Comparison of ENCODE assay signal across 27 mouse cellular contexts in genomic region chr11:83742731-83743355, GRCm38 (mm10). TPM values are rescaled to one million over a fixed set of nuclear protein-coding genes. Genes with fewer than 3 reads are reported as not detected.
DNase-seq lines count a peak whose midpoint lies in the region; ATAC-seq and TF ChIP-seq lines count a peak whose summit lies in the region.
"Had no signal": no experiment of that assay in that cellular context is flagged by ENCODE, and none has a peak within 500 bp of the region (broad histone marks: within the 10 kb centered on the region; RNA-seq: fewer than 3 reads in every experiment).

No protein-coding gene starts in this region.

- no peaks in the 10 kb centered on the region for H3K79me2 ChIP-seq in CH12.LX (replicated peaks; ENCODE audit: control insufficient read depth, extremely low read depth, insufficient read depth, poor library complexity, severe bottlenecking)

- TF ChIP-seq RAD21 in CH12.LX (IDR thresholded peaks at IDR 0.05; ENCODE audit: low read depth, low read length): no peak

- no peak overlapping the region for H3K4me3 ChIP-seq in kidney, adult 2 months (ENCODE audit: insufficient read depth, low read depth, low read length)
- H3K4me3 ChIP-seq in kidney, embryonic 14.5 days (ENCODE audit: low read length): no peak overlapping the region
- no peak overlapping the region for H3K4me3 ChIP-seq in lung, embryonic 15.5 days
- peak overlapping the region in 1 of 3 experiments; percentile 6 for H3K4me3 ChIP-seq in CH12.LX (replicated peaks in 1 of 3; ENCODE audit: low read depth in 2 of 3, low read length in 2 of 3, poor library complexity in 1 of 3)
- H3K4me3 ChIP-seq: hindbrain, embryonic 15.5 days; left cerebral cortex, adult 2 months; midbrain, embryonic 12.5 days had no signal

- ATAC-seq in kidney, embryonic 14.5 days (ENCODE audit: low FRiP score, low TSS enrichment): no peak
- no peak for ATAC-seq in lung, embryonic 15.5 days (ENCODE audit: borderline replicate concordance, extremely low read depth, low FRiP score, low TSS enrichment)
- ATAC-seq: forebrain, embryonic 14.5 days; intestine, embryonic 16.5 days had no signal

- TF ChIP-seq POLR2A in kidney, adult 2 months (IDR thresholded peaks at IDR 0.05; ENCODE audit: low read depth, low read length): no peak
- no peak for TF ChIP-seq POLR2A in CH12.LX (IDR thresholded peaks at IDR 0.05; ENCODE audit: low read depth, low read length)

- TF ChIP-seq EP300 in CH12.LX (IDR thresholded peaks at IDR 0.05; ENCODE audit: low read length): no peak

- no peaks in the 10 kb centered on the region for H3K9me3 ChIP-seq in kidney, embryonic 14.5 days (ENCODE audit: control insufficient read depth, low read length)
- no peaks in the 10 kb centered on the region for H3K9me3 ChIP-seq in lung, embryonic 15.5 days
- no peaks in the 10 kb centered on the region for H3K9me3 ChIP-seq in CH12.LX (replicated peaks; ENCODE audit: low read length)
- H3K9me3 ChIP-seq: hindbrain, embryonic 15.5 days; midbrain, embryonic 12.5 days had no signal

- in situ Hi-C loops in CH12.LX (cut with MboI; ENCODE audit: low pct_ligation_motif_present, low pct_unique_long_range_greater_than_20kb, low sequenced_read_pairs): loop anchor here (10.0 kb wide), 1 partner anchor 178 kb away; no protein-coding TSS in a partner anchor

- TF ChIP-seq CTCF in kidney, adult 2 months (conservative IDR thresholded peaks at IDR 0.05; ENCODE audit: insufficient read depth, insufficient read length, low read depth, low read length): no peak
- no peak for TF ChIP-seq CTCF in CH12.LX (conservative IDR thresholded peaks at IDR 0.05 in 1 of 2, IDR thresholded peaks at IDR 0.05 in 1 of 2; ENCODE audit: low read depth in 2 of 2, low read length in 2 of 2)

- WGBS in kidney, adult 2 months: 39% methylated on average over 9 of the region's 9 CpGs
- WGBS in kidney, embryonic 14.5 days: 55% methylated on average over 9 of the region's 9 CpGs
- 63% methylated on average over 9 of the region's 9 CpGs for WGBS in lung, embryonic 15.5 days

- H3K4me1 ChIP-seq in kidney, adult 2 months (ENCODE audit: control insufficient read depth, insufficient read depth, low read length): no peaks in the 10 kb centered on the region
- H3K4me1 ChIP-seq in kidney, embryonic 14.5 days (ENCODE audit: control insufficient read depth, insufficient read depth, low read length): no peaks in the 10 kb centered on the region
- peaks cover 11% of the 10 kb centered on the region; the same call in 1 of the 2 replicates for H3K4me1 ChIP-seq in lung, embryonic 15.5 days
- H3K4me1 ChIP-seq in CH12.LX (ENCODE audit: control insufficient read depth in 1 of 2, insufficient read depth in 2 of 2): peaks cover 41 to 76% of the 10 kb centered on the region in 2 experiments
- H3K4me1 ChIP-seq: hindbrain, embryonic 15.5 days; midbrain, embryonic 12.5 days had no signal

- dilution Hi-C loops in CH12.LX (cut with MboI; ENCODE audit: extremely low pct_ligation_motif_present, extremely low pct_unique_long_range_greater_than_20kb, low sequenced_read_pairs): no loop called here

- no peak overlapping the region for H3K9ac ChIP-seq in kidney, embryonic 14.5 days (ENCODE audit: low read depth, low read length)
- no peak overlapping the region for H3K9ac ChIP-seq in lung, embryonic 15.5 days
- no peak overlapping the region for H3K9ac ChIP-seq in CH12.LX (ENCODE audit: insufficient read depth, low read depth)
- H3K9ac ChIP-seq: hindbrain, embryonic 15.5 days; midbrain, embryonic 12.5 days had no signal

- H3K27me3 ChIP-seq in kidney, adult 2 months (replicated peaks; ENCODE audit: control insufficient read depth, insufficient read depth, low read length): no peaks in the 10 kb centered on the region; the same call in 1 of the 2 replicates
- H3K27me3 ChIP-seq in kidney, embryonic 14.5 days (ENCODE audit: control insufficient read depth, insufficient read depth, low read length): peaks cover 7% of the 10 kb centered on the region; the same call in 1 of the 2 replicates
- H3K27me3 ChIP-seq in lung, embryonic 15.5 days: peaks cover 4% of the 10 kb centered on the region
- H3K27me3 ChIP-seq in CH12.LX (replicated peaks): peaks cover 20% of the 10 kb centered on the region

- H3K36me3 ChIP-seq in kidney, adult 2 months (ENCODE audit: control insufficient read depth, insufficient read depth, low read length): no peaks in the 10 kb centered on the region
- no peaks in the 10 kb centered on the region for H3K36me3 ChIP-seq in kidney, embryonic 14.5 days (ENCODE audit: control insufficient read depth, insufficient read depth, low read length)
- no peaks in the 10 kb centered on the region for H3K36me3 ChIP-seq in lung, embryonic 15.5 days
- H3K36me3 ChIP-seq in CH12.LX (replicated peaks in 1 of 2; ENCODE audit: control insufficient read depth in 1 of 2, insufficient read depth in 1 of 2, low read length in 1 of 2): no peaks in the 10 kb centered on the region
- H3K36me3 ChIP-seq: hindbrain, embryonic 15.5 days; midbrain, embryonic 12.5 days had no signal

- H3K27ac ChIP-seq in kidney, adult 2 months (ENCODE audit: insufficient read depth, low read depth, low read length): no peak overlapping the region
- H3K27ac ChIP-seq in kidney, embryonic 14.5 days (ENCODE audit: low read depth, low read length): no peak overlapping the region
- H3K27ac ChIP-seq in lung, embryonic 15.5 days: peak overlapping the region; percentile 18; the same call in 1 of the 2 replicates
- H3K27ac ChIP-seq in CH12.LX (ENCODE audit: insufficient read depth, low read depth): no peak overlapping the region
- H3K27ac ChIP-seq: hindbrain, embryonic 15.5 days; left cerebral cortex, adult 2 months; midbrain, embryonic 12.5 days had no signal

- no peak overlapping the region for H3K4me2 ChIP-seq in kidney, embryonic 14.5 days (replicated peaks; ENCODE audit: low read depth, low read length)
- H3K4me2 ChIP-seq in lung, embryonic 15.5 days: no peak overlapping the region
- H3K4me2 ChIP-seq in CH12.LX (ENCODE audit: insufficient read depth, low read depth, poor library complexity, severe bottlenecking): no peak overlapping the region
- H3K4me2 ChIP-seq: heart, embryonic 11.5 days; hindbrain, embryonic 15.5 days; midbrain, embryonic 12.5 days had no signal

- peak; percentile 24 for DNase-seq in kidney, adult 2 months
- no peak for DNase-seq in lung, postnatal 10 days
- no peak for DNase-seq in CH12.LX (ENCODE audit: extremely low read depth)
- peak; percentile 49 for DNase-seq in lung, postnatal 36 days
- no peak for DNase-seq in gastrocnemius, adult 18-20 months (ENCODE audit: low spot score)
- no peak for DNase-seq in adrenal gland, postnatal 25 days
- DNase-seq: adrenal gland, postnatal 10 days; cerebellum, adult 9-10 months; gastrocnemius, postnatal 10 days; right cerebral cortex, postnatal 14 days; thymus, adult 18-20 months; thymus, postnatal 36 days had no signal

TF ChIP-seq in CH12.LX, 34 proteins besides CTCF, POLR2A, EP300 and RAD21:
- TF ChIP-seq KAT2A (IDR thresholded peaks at IDR 0.05; ENCODE audit: insufficient replicate concordance, low read length): no peak
- TF ChIP-seq BHLHE40 (IDR thresholded peaks at IDR 0.05; ENCODE audit: low read depth, low read length): peak; percentile 98
- no peak for TF ChIP-seq MAFK (IDR thresholded peaks at IDR 0.05; ENCODE audit: insufficient replicate concordance, low read length)
- TF ChIP-seq USF1 (IDR thresholded peaks at IDR 0.05; ENCODE audit: low read depth, low read length): no peak
- TF ChIP-seq ETS1 (conservative IDR thresholded peaks at IDR 0.05; ENCODE audit: low read depth, low read length): peak; percentile 62; the same call in 1 of the 2 replicates
- TF ChIP-seq SIN3A (IDR thresholded peaks at IDR 0.05; ENCODE audit: low read length): no peak
- TF ChIP-seq MAX (IDR thresholded peaks at IDR 0.05; ENCODE audit: low read length): no peak; the same call in 1 of the 2 replicates

RNA-seq across cellular contexts. Expression of gene Wfdc21, which starts 3.9 kb away (rescaled TPM):
- polyA plus RNA-seq in kidney, adult 2 months (2012; rRNA removed): 0.77 and 1.9 TPM in 2 replicates
- not detected in 2 replicates for polyA plus RNA-seq in kidney, embryonic 14.5 days (2014; fragmentation: Nextera tagmentation; extraction: Ambion mirVana)
- polyA plus RNA-seq in lung, embryonic 15.5 days (2015; fragmentation: Nextera tagmentation; extraction: Ambion mirVana): 0.87 and 1.7 TPM in 2 replicates
- 1.6 and 3.3 TPM in 2 replicates for total RNA-seq in CH12.LX (2012; rRNA removed)
- 8.3 and 14.7 TPM in 2 replicates for total RNA-seq in CH12.LX (2014; rRNA removed)
- polyA plus RNA-seq in CH12.LX (2012; ENCODE audit: insufficient read length, low read depth): 2.6 and 3.4 TPM in 2 replicates
- total RNA-seq in gastrocnemius, adult 18-20 months (2021): under 1 TPM in 1 of 2 experiments, not detected in 1; 0.62 TPM
- total RNA-seq in adrenal gland, postnatal 25 days (2021): not detected in 2 replicates
- total RNA-seq: gastrocnemius, postnatal 10 days; layer of hippocampus, postnatal 10 days; left cerebral cortex, adult 2 months; left cerebral cortex, postnatal 36 days had no signal
- polyA plus RNA-seq: forebrain, embryonic 14.5 days; heart, embryonic 11.5 days; hindbrain, embryonic 15.5 days; limb, embryonic 14.5 days; midbrain, embryonic 12.5 days; neural tube, embryonic 11.5 days had no signal

RNA-seq across cellular contexts. Expression of gene Heatr6, which starts 10.7 kb away (rescaled TPM):
- 10.9 and 12.0 TPM in 2 replicates for polyA plus RNA-seq in kidney, adult 2 months (2012; rRNA removed)
- 22.9 and 28.7 TPM in 2 replicates for polyA plus RNA-seq in kidney, embryonic 14.5 days (2014; fragmentation: Nextera tagmentation; extraction: Ambion mirVana)
- polyA plus RNA-seq in lung, embryonic 15.5 days (2015; fragmentation: Nextera tagmentation; extraction: Ambion mirVana): 21.0 and 23.2 TPM in 2 replicates
- total RNA-seq in CH12.LX (2012; rRNA removed) (17.6 and 18.3 TPM in 2 replicates), CH12.LX (2014; rRNA removed) (14.9 and 17.4 TPM in 2 replicates)
- polyA plus RNA-seq in CH12.LX (2012; ENCODE audit: insufficient read length, low read depth): 21.0 and 24.4 TPM in 2 replicates
- total RNA-seq in gastrocnemius, adult 18-20 months (2021): 10 to 100 TPM in 1 of 2 experiments, 1 to 10 TPM in 1; 8.5 to 10.7 TPM
- total RNA-seq in adrenal gland, postnatal 25 days (2021): 17.0 and 17.1 TPM in 2 replicates

RNA-seq across cellular contexts. Expression of gene Wfdc18, which starts 34.0 kb away (rescaled TPM):
- polyA plus RNA-seq in kidney, adult 2 months (2012; rRNA removed): not detected in 2 replicates
- polyA plus RNA-seq in kidney, embryonic 14.5 days (2014; fragmentation: Nextera tagmentation; extraction: Ambion mirVana): not detected in 2 replicates
- polyA plus RNA-seq in lung, embryonic 15.5 days (2015; fragmentation: Nextera tagmentation; extraction: Ambion mirVana): 1.4 and 2.4 TPM in 2 replicates
- total RNA-seq in CH12.LX (2012; rRNA removed): not detected in 2 replicates
- not detected in 2 replicates for total RNA-seq in CH12.LX (2014; rRNA removed)
- not detected in 2 replicates for polyA plus RNA-seq in CH12.LX (2012; ENCODE audit: insufficient read length, low read depth)
- not detected for total RNA-seq in gastrocnemius, adult 18-20 months (2021)
- not detected in 2 replicates for total RNA-seq in adrenal gland, postnatal 25 days (2021)
- total RNA-seq: adrenal gland, postnatal 10 days; gastrocnemius, postnatal 10 days; layer of hippocampus, postnatal 10 days; megakaryocyte progenitor cell, adult 5-6 weeks; monocyte, adult 5-6 weeks had no signal
- polyA plus RNA-seq: forebrain, embryonic 14.5 days; hindbrain, embryonic 15.5 days; midbrain, embryonic 12.5 days; neural tube, embryonic 11.5 days; stomach, embryonic 16.5 days had no signal

RNA-seq across cellular contexts. Expression of gene Wfdc17, which starts 39.1 kb away (rescaled TPM):
- polyA plus RNA-seq in kidney, adult 2 months (2012; rRNA removed): 2.6 and 4.4 TPM in 2 replicates
- 1.2 and 1.5 TPM in 2 replicates for polyA plus RNA-seq in kidney, embryonic 14.5 days (2014; fragmentation: Nextera tagmentation; extraction: Ambion mirVana)
- polyA plus RNA-seq in lung, embryonic 15.5 days (2015; fragmentation: Nextera tagmentation; extraction: Ambion mirVana): 1.8 and 2.1 TPM in 2 replicates
- not detected in 2 replicates for total RNA-seq in CH12.LX (2012; rRNA removed)
- total RNA-seq in CH12.LX (2014; rRNA removed): not detected in 2 replicates
- not detected in 2 replicates for polyA plus RNA-seq in CH12.LX (2012; ENCODE audit: insufficient read length, low read depth)
- under 1 TPM in 1 of 2 experiments, not detected in 1; 0.78 TPM for total RNA-seq in gastrocnemius, adult 18-20 months (2021)
- total RNA-seq in adrenal gland, postnatal 25 days (2021): 0.88 TPM in 1 of 2 replicates, not detected in the other
- total RNA-seq: layer of hippocampus, postnatal 10 days; left cerebral cortex, adult 2 months; left cerebral cortex, postnatal 36 days had no signal
- polyA plus RNA-seq: forebrain, embryonic 14.5 days; neural tube, embryonic 11.5 days had no signal

Comparison
In these comparisons a context has a peak if more than half of its experiments do, and no peak if none do; other contexts are left out.
1. DNase-seq: peak in kidney, adult 2 months (single experiment) and lung, postnatal 36 days (single experiment); none in lung, postnatal 10 days (single experiment), CH12.LX (single experiment), gastrocnemius, adult 18-20 months (single experiment) and adrenal gland, postnatal 25 days (single experiment).